Mouse (Mus musculus): ENCODE measurements at regions not wholly inside any gene's neighbourhood (a gene's known extent, or its start where the extent isn't known, plus 50 kb on each side); places are given as distances from the start of the nearest gene placed in this dataset.

DNA sequence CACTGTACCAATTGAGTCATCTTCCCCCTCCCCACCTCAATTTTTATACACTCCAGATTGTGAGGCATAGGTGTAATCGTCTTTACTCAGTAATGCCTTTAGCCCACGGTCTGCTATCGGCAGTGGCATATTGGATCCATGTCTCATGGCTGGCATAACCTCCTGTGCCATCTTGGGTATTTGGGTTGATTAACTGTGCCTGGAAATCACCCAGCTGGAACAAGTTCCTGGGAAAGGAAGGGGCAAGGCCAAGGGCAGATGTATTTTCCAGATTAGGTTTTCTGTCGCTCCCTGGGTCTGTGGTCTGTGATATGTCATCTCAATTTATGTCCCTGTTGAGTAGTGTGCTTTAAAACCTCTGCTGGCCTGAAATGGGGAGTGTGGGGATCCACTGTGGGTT, 158.2 kb downstream of the Glrx3 start:
- no peak overlapping the region for H3K27ac ChIP-seq
- WGBS, result 66% methylated on average over 4 of the region's 4 CpGs
- no peak overlapping the region for H3K9ac ChIP-seq
- H3K36me3 ChIP-seq, result no peaks in the 10 kb centered on the region
- no peaks in the 10 kb centered on the region for H3K27me3 ChIP-seq (replicated peaks)
- no peak for ATAC-seq
- H3K9me3 ChIP-seq, result no peaks in the 10 kb centered on the region
- H3K4me1 ChIP-seq (replicated peaks), result no peaks in the 10 kb centered on the region
- no peak overlapping the region for H3K4me2 ChIP-seq (replicated peaks)
- no peak overlapping the region for H3K4me3 ChIP-seq (replicated peaks)

- Histone ChIP-seq H3K4me1 (replicated peaks) (no peaks in the 10 kb centered on the region), H3K9me3 (no peaks in the 10 kb centered on the region), H3K27ac (no peak overlapping the region), H3K27me3 (replicated peaks) (no peaks in the 10 kb centered on the region), H3K4me3 (replicated peaks) (no peak overlapping the region), H3K36me3 (no peaks in the 10 kb centered on the region), H3K9ac (no peak overlapping the region), H3K4me2 (replicated peaks) (no peak overlapping the region)
- no peak for ATAC-seq
- 31% methylated on average over 7 of the region's 7 CpGs for WGBS
These were observed 158.7 kb downstream of the Glrx3 start for GRCm38 (mm10) chr7:137596161-137596560.

GRCm38 (mm10) chr7:137603039-137603438, 165.6 kb downstream of the Glrx3 start:
- H3K9me3 ChIP-seq, result no peaks in the 10 kb centered on the region
- ATAC-seq, result no peak
- WGBS, result 4% methylated on average over 8 of the region's 8 CpGs
- H3K27ac ChIP-seq, result no peak overlapping the region
- H3K36me3 ChIP-seq, result no peaks in the 10 kb centered on the region
- H3K9ac ChIP-seq, result no peak overlapping the region
- H3K4me2 ChIP-seq (replicated peaks), result no peak overlapping the region
- H3K27me3 ChIP-seq (replicated peaks), result no peaks in the 10 kb centered on the region
- no peak overlapping the region for H3K4me3 ChIP-seq (replicated peaks)
- no peaks in the 10 kb centered on the region for H3K4me1 ChIP-seq (replicated peaks)

DNA sequence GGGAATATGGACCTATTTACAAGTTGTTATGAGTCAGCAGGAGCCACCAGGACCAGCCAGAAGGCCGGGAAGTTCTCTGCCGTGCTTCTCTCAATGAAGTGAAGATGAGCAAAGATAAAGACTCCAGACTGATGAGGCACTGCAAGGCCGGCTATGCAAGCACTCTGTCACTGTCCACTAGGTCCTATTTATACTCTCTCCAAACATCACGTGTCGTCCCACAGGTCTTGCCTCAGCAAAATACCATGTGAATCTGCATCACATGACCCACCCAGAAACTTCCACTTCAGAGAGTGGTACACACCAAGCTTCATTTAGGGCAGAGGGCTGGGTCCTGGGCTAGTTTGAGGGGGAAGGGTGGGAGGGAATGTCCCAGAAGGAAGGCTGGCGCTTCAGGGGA, 172.3 kb downstream of the Glrx3 start:
- H3K27ac ChIP-seq, result no peak overlapping the region
- ATAC-seq, result no peak
- no peak overlapping the region for H3K4me2 ChIP-seq (replicated peaks)
- H3K9ac ChIP-seq, result no peak overlapping the region
- no peak overlapping the region for H3K4me3 ChIP-seq (replicated peaks)
- no peaks in the 10 kb centered on the region for H3K9me3 ChIP-seq
- H3K4me1 ChIP-seq (replicated peaks), result no peaks in the 10 kb centered on the region
- no peaks in the 10 kb centered on the region for H3K27me3 ChIP-seq (replicated peaks)
- H3K36me3 ChIP-seq, result no peaks in the 10 kb centered on the region
- 55% methylated on average over 6 of the region's 6 CpGs for WGBS

GRCm38 (mm10) chr7:137611363-137611762, 173.9 kb downstream of the Glrx3 start:
- Histone ChIP-seq H3K36me3 (no peaks in the 10 kb centered on the region), H3K4me2 (replicated peaks) (no peak overlapping the region), H3K27ac (no peak overlapping the region), H3K27me3 (replicated peaks) (no peaks in the 10 kb centered on the region), H3K4me1 (replicated peaks) (no peaks in the 10 kb centered on the region), H3K4me3 (replicated peaks) (no peak overlapping the region), H3K9ac (no peak overlapping the region), H3K9me3 (no peaks in the 10 kb centered on the region)
- no peak for ATAC-seq
- 69% methylated on average over 6 of the region's 6 CpGs for WGBS

GRCm38 (mm10) chr7:137611891-137612522, 174.6 kb downstream of the Glrx3 start:
- Histone ChIP-seq H3K36me3 (no peaks in the 10 kb centered on the region), H3K4me2 (replicated peaks) (no peak overlapping the region), H3K27ac (no peak overlapping the region), H3K9ac (no peak overlapping the region), H3K4me3 (replicated peaks) (no peak overlapping the region), H3K9me3 (no peaks in the 10 kb centered on the region), H3K27me3 (replicated peaks) (no peaks in the 10 kb centered on the region), H3K4me1 (replicated peaks) (no peaks in the 10 kb centered on the region)
- no peak for ATAC-seq
- 79% methylated on average over 7 of the region's 7 CpGs for WGBS

- WGBS, result 48% methylated on average over 5 of the region's 5 CpGs
- H3K4me1 ChIP-seq (replicated peaks), result no peaks in the 10 kb centered on the region
These were observed 181.2 kb downstream of the Glrx3 start for GRCm38 (mm10) chr7:137618406-137619133.

GRCm38 (mm10) chr7:137619286-137619789, 181.9 kb downstream of the Glrx3 start:
- no peak for ATAC-seq

More at GRCm38 (mm10) chr7:137618406-137619133, 181.2 kb downstream of the Glrx3 start:
- Histone ChIP-seq H3K4me3 (replicated peaks) (no peak overlapping the region), H3K4me2 (replicated peaks) (no peak overlapping the region), H3K27me3 (replicated peaks) (no peaks in the 10 kb centered on the region), H3K27ac (no peak overlapping the region), H3K36me3 (no peaks in the 10 kb centered on the region), H3K9me3 (no peaks in the 10 kb centered on the region), H3K9ac (no peak overlapping the region)
- ATAC-seq, result no peak

DNA sequence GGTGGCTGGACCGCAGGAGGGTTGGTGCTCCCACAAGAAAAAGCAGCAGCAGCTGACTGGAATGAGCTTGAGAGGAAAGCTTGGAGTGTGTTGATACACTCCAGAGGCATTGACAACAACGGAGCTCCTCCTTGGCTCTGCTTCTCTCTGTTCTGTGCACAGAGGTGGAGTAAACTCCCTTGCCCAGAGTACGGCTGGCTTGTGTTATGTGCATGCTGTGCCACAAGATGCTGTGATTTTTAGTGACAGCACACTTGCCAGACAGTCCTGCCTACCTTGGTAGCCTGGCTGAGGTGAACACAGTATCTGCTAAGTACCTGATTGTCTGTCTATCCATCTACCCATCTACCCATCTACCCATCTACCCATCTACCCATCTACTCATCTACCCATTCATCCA, 190.9 kb downstream of the Glrx3 start:
- Histone ChIP-seq H3K27ac (no peak overlapping the region), H3K27me3 (replicated peaks) (no peaks in the 10 kb centered on the region), H3K4me3 (replicated peaks) (no peak overlapping the region), H3K36me3 (no peaks in the 10 kb centered on the region), H3K9ac (no peak overlapping the region), H3K9me3 (no peaks in the 10 kb centered on the region), H3K4me1 (replicated peaks) (no peaks in the 10 kb centered on the region), H3K4me2 (replicated peaks) (no peak overlapping the region)
- WGBS, result 91% methylated on average over 3 of the region's 3 CpGs
- no peak for ATAC-seq

More at GRCm38 (mm10) chr7:137619286-137619789, 181.9 kb downstream of the Glrx3 start:
- WGBS, result 66% methylated on average over 6 of the region's 6 CpGs
- H3K27ac ChIP-seq, result no peak overlapping the region
- H3K4me1 ChIP-seq (replicated peaks), result no peaks in the 10 kb centered on the region
- no peak overlapping the region for H3K4me3 ChIP-seq (replicated peaks)
- no peak overlapping the region for H3K4me2 ChIP-seq (replicated peaks)
- no peak overlapping the region for H3K9ac ChIP-seq
- no peaks in the 10 kb centered on the region for H3K9me3 ChIP-seq
- H3K27me3 ChIP-seq (replicated peaks), result no peaks in the 10 kb centered on the region
- no peaks in the 10 kb centered on the region for H3K36me3 ChIP-seq

GRCm38 (mm10) chr7:137629540-137629939, 192.1 kb downstream of the Glrx3 start:
- WGBS, result 90% methylated on average over 5 of the region's 5 CpGs
- no peak for ATAC-seq

GRCm38 (mm10) chr7:137648621-137649020, 211.2 kb downstream of the Glrx3 start:
- 64% methylated on average over 6 of the region's 6 CpGs for WGBS
- no peak overlapping the region for H3K4me2 ChIP-seq (replicated peaks)
- H3K27ac ChIP-seq, result no peak overlapping the region
- H3K36me3 ChIP-seq, result no peaks in the 10 kb centered on the region
- ATAC-seq, result no peak
- H3K4me3 ChIP-seq (replicated peaks), result no peak overlapping the region
- no peaks in the 10 kb centered on the region for H3K9me3 ChIP-seq
- H3K4me1 ChIP-seq (replicated peaks), result no peaks in the 10 kb centered on the region
- no peaks in the 10 kb centered on the region for H3K27me3 ChIP-seq (replicated peaks)
- H3K9ac ChIP-seq, result no peak overlapping the region

More at GRCm38 (mm10) chr7:137629540-137629939, 192.1 kb downstream of the Glrx3 start:
- Histone ChIP-seq H3K4me1 (replicated peaks) (no peaks in the 10 kb centered on the region), H3K4me3 (replicated peaks) (no peak overlapping the region), H3K9ac (no peak overlapping the region), H3K36me3 (no peaks in the 10 kb centered on the region), H3K4me2 (replicated peaks) (no peak overlapping the region), H3K27me3 (replicated peaks) (no peaks in the 10 kb centered on the region), H3K9me3 (no peaks in the 10 kb centered on the region), H3K27ac (no peak overlapping the region)

DNA sequence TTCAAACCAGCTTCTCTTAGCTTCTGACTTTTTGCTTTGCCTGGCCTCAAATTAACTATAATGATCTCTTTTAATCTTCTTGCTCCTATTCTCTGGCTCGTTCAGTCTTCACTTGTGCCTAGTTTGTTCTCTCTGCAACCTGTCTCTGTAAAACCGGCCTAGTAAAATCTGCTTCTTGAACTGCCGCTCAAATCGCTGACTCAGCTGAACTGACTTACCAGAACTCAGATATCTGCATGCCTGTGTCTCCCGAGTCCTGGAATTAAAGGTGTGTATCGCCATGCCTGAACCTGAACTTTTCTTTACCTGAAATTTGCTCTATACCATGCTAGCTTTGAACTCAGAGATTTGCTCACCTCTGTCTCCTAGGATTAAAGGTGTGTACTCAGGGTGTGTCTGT, 212.2 kb downstream of the Glrx3 start:
- no peaks in the 10 kb centered on the region for H3K27me3 ChIP-seq (replicated peaks)
- H3K4me3 ChIP-seq (replicated peaks), result no peak overlapping the region
- ATAC-seq, result no peak
- H3K4me2 ChIP-seq (replicated peaks), result no peak overlapping the region
- H3K27ac ChIP-seq, result no peak overlapping the region
- no peak overlapping the region for H3K9ac ChIP-seq
- no peaks in the 10 kb centered on the region for H3K36me3 ChIP-seq
- H3K9me3 ChIP-seq, result no peaks in the 10 kb centered on the region
- 84% methylated on average over 6 of the region's 6 CpGs for WGBS
- no peaks in the 10 kb centered on the region for H3K4me1 ChIP-seq (replicated peaks)

- Histone ChIP-seq H3K9me3 (no peaks in the 10 kb centered on the region), H3K27ac (no peak overlapping the region), H3K4me3 (replicated peaks) (no peak overlapping the region), H3K4me2 (replicated peaks) (no peak overlapping the region), H3K9ac (no peak overlapping the region), H3K4me1 (replicated peaks) (no peaks in the 10 kb centered on the region), H3K27me3 (replicated peaks) (no peaks in the 10 kb centered on the region), H3K36me3 (no peaks in the 10 kb centered on the region)
- ATAC-seq, result no peak
- 90% methylated on average over 4 of the region's 4 CpGs for WGBS
These were observed 216.4 kb downstream of the Glrx3 start for GRCm38 (mm10) chr7:137653837-137654236.

Measured in intestine, embryonic 15.5 days (tissue).